ENCODE assay signal across 12 mouse cellular contexts in genomic region chr19:32555257-32555656, GRCm38 (mm10). TPM values are rescaled to one million over a fixed set of nuclear protein-coding genes. Genes with fewer than 3 reads are reported as not detected.
A peak's percentile ranks its signal among the peaks of the same experiment; 100 is the strongest.
DNase-seq lines count a peak whose midpoint lies in the region; ATAC-seq lines count a peak whose summit lies in the region.
"Had no signal": no experiment of that assay in that cellular context is flagged by ENCODE, and none has a peak within 500 bp of the region (broad histone marks: within the 10 kb centered on the region; RNA-seq: fewer than 3 reads in every experiment).

No protein-coding gene starts in this region.

- peak overlapping the region; percentile 55; the same call in 1 of the 2 replicates for H3K27ac ChIP-seq in embryonic facial prominence, embryonic 13.5 days
- H3K27ac ChIP-seq: heart, embryonic 15.5 days had no signal

- peaks cover 13% of the 10 kb centered on the region for H3K4me1 ChIP-seq in embryonic facial prominence, embryonic 13.5 days
- H3K4me1 ChIP-seq: heart, embryonic 15.5 days had no signal

- 0 out of 2 replicates have a peak, but pooled peaks have one; percentile 37 for ATAC-seq in embryonic facial prominence, embryonic 13.5 days (ENCODE audit: insufficient number of reproducible peaks, insufficient read depth, low FRiP score, low TSS enrichment, low read depth)
- ATAC-seq in inflammation-experienced regulatory T-cells, adult 6 months: no peak

- H3K4me3 ChIP-seq in embryonic facial prominence, embryonic 13.5 days: no peak overlapping the region
- H3K4me3 ChIP-seq: heart, embryonic 15.5 days; myocyte had no signal

- H3K36me3 ChIP-seq in embryonic facial prominence, embryonic 13.5 days: no peaks in the 10 kb centered on the region
- H3K36me3 ChIP-seq: heart, embryonic 15.5 days had no signal

- H3K4me2 ChIP-seq in embryonic facial prominence, embryonic 13.5 days: no peak overlapping the region
- H3K4me2 ChIP-seq: heart, embryonic 15.5 days; lung, embryonic 14.5 days had no signal

- DNase-seq in cerebellum, adult 11-12 months: peak; percentile 2
- no peak for DNase-seq in cerebellum, postnatal 4 days (ENCODE audit: low spot score in 2 of 2)
- DNase-seq in layer of hippocampus, adult 11-12 months (ENCODE audit: low spot score): peak; percentile 12
- no peak for DNase-seq in layer of hippocampus, postnatal 25 days (ENCODE audit: extremely low spot score in 1 of 2, low spot score in 1 of 2)
- DNase-seq in layer of hippocampus, postnatal 10 days (ENCODE audit: low spot score in 2 of 2): peak; percentile 22 to 40
- DNase-seq in urinary bladder, postnatal 36 days (ENCODE audit: low spot score in 2 of 2): no peak
- DNase-seq: kidney, postnatal 10 days; lung, embryonic 14.5 days had no signal

- no peak overlapping the region for H3K9ac ChIP-seq in embryonic facial prominence, embryonic 13.5 days
- H3K9ac ChIP-seq: heart, embryonic 15.5 days; lung, embryonic 14.5 days had no signal

- no peaks in the 10 kb centered on the region for H3K9me3 ChIP-seq in embryonic facial prominence, embryonic 13.5 days
- H3K9me3 ChIP-seq: heart, embryonic 15.5 days had no signal

- 26% methylated on average over 3 of the region's 3 CpGs for WGBS in embryonic facial prominence, embryonic 13.5 days

- H3K27me3 ChIP-seq in embryonic facial prominence, embryonic 13.5 days: no peaks in the 10 kb centered on the region
- H3K27me3 ChIP-seq: heart, embryonic 15.5 days had no signal

RNA-seq across cellular contexts. Expression of gene Papss2, which starts 40.3 kb away (rescaled TPM):
- 10 to 100 TPM; 12.1 to 13.8 TPM for total RNA-seq in layer of hippocampus, postnatal 25 days (2021)
- 18.4 and 25.8 TPM in 2 replicates for polyA plus RNA-seq in embryonic facial prominence, embryonic 13.5 days (2015; fragmentation: Nextera tagmentation; extraction: Ambion mirVana)
- total RNA-seq in layer of hippocampus, postnatal 10 days (2021): 1 to 10 TPM; 5.8 to 6.4 TPM
- under 1 TPM; 0.30 to 0.39 (median 0.39) TPM for polyA plus RNA-seq in inflammation-experienced regulatory T-cells, adult 6 months (2017; shearing (Covaris generic))

Comparison
In these comparisons a context has a peak if more than half of its experiments do, and no peak if none do; other contexts are left out.
1. DNase-seq: peak in cerebellum, adult 11-12 months (single experiment), layer of hippocampus, adult 11-12 months (single experiment) and layer of hippocampus, postnatal 10 days (2 of 2); none in cerebellum, postnatal 4 days (0 of 2), layer of hippocampus, postnatal 25 days (0 of 2) and urinary bladder, postnatal 36 days (0 of 2).